Mouse (Mus musculus): ENCODE data around the gene Psmd9. TPM values are rescaled to one million over a fixed set of nuclear protein-coding genes. Genes with fewer than 3 reads are reported as not detected.
"Not testable (repeated sequence)": the region's sequence is repeated elsewhere in the genome, so short reads cannot be mapped to it uniquely, and the experiment has no call there.

The Psmd9 gene
- total RNA-seq, 2 experiments from 2014 or later: 30.9 to 42.8 TPM

GRCm38 (mm10) chr5:123185966-123186365 lies 16.8 kb downstream of the Psmd9 start:
- DNase-seq (ENCODE audit: low spot score in 2 of 2): no peak

GRCm38 (mm10) chr5:123187306-123187705 lies 18.1 kb downstream of the Psmd9 start:
- no peak for DNase-seq (ENCODE audit: low spot score in 2 of 2)

GRCm38 (mm10) chr5:123190912-123191311 lies 21.7 kb downstream of the Psmd9 start:
- DNase-seq (ENCODE audit: low spot score in 2 of 2): no peak

- DNase-seq (ENCODE audit: low spot score in 2 of 2): no peak
Observed at GRCm38 (mm10) chr5:123191427-123191826, 22.2 kb downstream of the Psmd9 start.

GRCm38 (mm10) chr5:123192606-123193150 lies 23.5 kb downstream of the Psmd9 start:
- DNase-seq (ENCODE audit: low spot score in 2 of 2): no peak

GRCm38 (mm10) chr5:123193436-123193835 lies 24.2 kb downstream of the Psmd9 start:
- no peak for DNase-seq (ENCODE audit: low spot score in 2 of 2)

- DNase-seq (ENCODE audit: low spot score in 2 of 2): no peak
Observed at GRCm38 (mm10) chr5:123194856-123195255, 25.6 kb downstream of the Psmd9 start.

GRCm38 (mm10) chr5:123195500-123196000 lies 26.3 kb downstream of the Psmd9 start:
- DNase-seq (ENCODE audit: low spot score in 2 of 2): no peak

- no peak for DNase-seq (ENCODE audit: low spot score in 2 of 2)
Observed at GRCm38 (mm10) chr5:123196746-123197145, 27.5 kb downstream of the Psmd9 start.

- no peak for DNase-seq (ENCODE audit: low spot score in 2 of 2)
Observed at GRCm38 (mm10) chr5:123198523-123198922, 29.3 kb downstream of the Psmd9 start.

- DNase-seq (ENCODE audit: low spot score in 2 of 2): not testable (repeated sequence)
Observed at GRCm38 (mm10) chr5:123200816-123201522, 31.8 kb downstream of the Psmd9 start.

GRCm38 (mm10) chr5:123201523-123201892 lies 32.3 kb downstream of the Psmd9 start:
- no peak for DNase-seq (ENCODE audit: low spot score in 2 of 2)

- DNase-seq (ENCODE audit: low spot score in 2 of 2): no peak
Observed at GRCm38 (mm10) chr5:123201987-123202386, 32.8 kb downstream of the Psmd9 start.

GRCm38 (mm10) chr5:123202771-123203170 lies 33.6 kb downstream of the Psmd9 start:
- not testable (repeated sequence) for DNase-seq (ENCODE audit: low spot score in 2 of 2)

- not testable (repeated sequence) for DNase-seq (ENCODE audit: low spot score in 2 of 2)
Observed at GRCm38 (mm10) chr5:123203591-123203990, 34.4 kb downstream of the Psmd9 start.

GRCm38 (mm10) chr5:123222346-123223050 lies 53.3 kb downstream of the Psmd9 start:
- DNase-seq (ENCODE audit: low spot score in 2 of 2): not testable (repeated sequence)

- no peak for DNase-seq (ENCODE audit: low spot score in 2 of 2)
Observed at GRCm38 (mm10) chr5:123223051-123223410, 53.8 kb downstream of the Psmd9 start.

- not testable (repeated sequence) for DNase-seq (ENCODE audit: low spot score in 2 of 2)
Observed at GRCm38 (mm10) chr5:123223861-123224260, 54.6 kb downstream of the Psmd9 start.

GRCm38 (mm10) chr5:123226851-123227250 lies 57.6 kb downstream of the Psmd9 start:
- DNase-seq (ENCODE audit: low spot score in 2 of 2): no peak

- DNase-seq (ENCODE audit: low spot score in 2 of 2): peak; percentile 94 to 97
Observed at GRCm38 (mm10) chr5:123227762-123228523, 58.7 kb downstream of the Psmd9 start.

GRCm38 (mm10) chr5:123228524-123228922 lies 59.3 kb downstream of the Psmd9 start:
- DNase-seq (ENCODE audit: low spot score in 2 of 2): no peak
